Mouse (Mus musculus): ENCODE results near the gene Mrpl22. TPM values are rescaled to one million over a fixed set of nuclear protein-coding genes. Genes with fewer than 3 reads are reported as not detected.
A peak's percentile ranks its signal among the peaks of the same experiment; 100 is the strongest.

The Mrpl22 gene
- polyA plus RNA-seq (2012; rRNA removed) = 62.0 and 66.5 TPM in 2 replicates

- no peaks in the 10 kb centered on the region for H3K27me3 ChIP-seq (ENCODE audit: control insufficient read depth, insufficient read depth, low read length)
- H3K4me1 ChIP-seq (ENCODE audit: control insufficient read depth, insufficient read depth, low read length) = no peaks in the 10 kb centered on the region; the same call in 1 of the 2 replicates
- peak within 1 kb of the TSS; percentile 80 for H3K4me3 ChIP-seq (replicated peaks; ENCODE audit: insufficient read depth, low read depth, low read length)
- under 1% methylated on average over 34 of the region's 34 CpGs for WGBS
- DNase-seq = peak; percentile 94 to 96
- no peak within 1 kb of the TSS for H3K27ac ChIP-seq (ENCODE audit: insufficient read depth, low read length)
- peak; percentile 82; the same call in 1 of the 2 replicates for TF ChIP-seq POLR2A (IDR thresholded peaks at IDR 0.05; ENCODE audit: borderline replicate concordance, insufficient read depth, low read length)
- no peak for TF ChIP-seq CTCF (IDR thresholded peaks at IDR 0.05; ENCODE audit: borderline replicate concordance, insufficient read depth, low read depth, low read length)
These were observed at the start of gene Mrpl22 for GRCm38 (mm10) chr11:58171459-58172091. Gene Mrpl22, plus strand, starts transcription at chr11:58171661.

DNA sequence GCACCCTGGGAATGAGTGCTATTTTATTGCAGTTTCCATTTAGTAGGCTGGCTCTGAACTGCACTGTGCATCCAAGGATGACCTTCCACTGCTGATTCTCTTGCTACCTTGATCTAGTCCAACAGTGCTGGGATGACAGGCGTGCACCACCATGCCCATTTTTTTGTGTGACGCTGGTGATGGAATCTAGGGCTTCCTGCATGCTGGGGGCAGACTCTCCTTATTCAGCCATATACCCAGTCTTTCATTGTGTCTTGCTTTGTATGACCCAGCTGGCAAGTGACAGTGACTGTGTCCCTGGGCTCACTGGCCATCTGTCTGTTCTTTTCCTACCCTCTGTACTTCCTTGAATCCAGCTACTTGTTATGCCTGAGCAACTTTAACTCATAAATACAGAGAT lies 47.8 kb upstream of the Mrpl22 start:
- WGBS = 11% methylated on average over 2 of the region's 2 CpGs
- no peak for TF ChIP-seq POLR2A (IDR thresholded peaks at IDR 0.05; ENCODE audit: borderline replicate concordance, insufficient read depth, low read length)
- TF ChIP-seq CTCF (IDR thresholded peaks at IDR 0.05; ENCODE audit: borderline replicate concordance, insufficient read depth, low read depth, low read length) = no peak
- Histone ChIP-seq H3K27me3 (ENCODE audit: control insufficient read depth, insufficient read depth, low read length) (no peaks in the 10 kb centered on the region), H3K4me3 (replicated peaks; ENCODE audit: insufficient read depth, low read depth, low read length) (no peak overlapping the region), H3K27ac (ENCODE audit: insufficient read depth, low read length) (peak overlapping the region; percentile 82), H3K4me1 (ENCODE audit: control insufficient read depth, insufficient read depth, low read length) (peaks cover 18% of the 10 kb centered on the region)
- DNase-seq = peak; percentile 49 to 68

DNA sequence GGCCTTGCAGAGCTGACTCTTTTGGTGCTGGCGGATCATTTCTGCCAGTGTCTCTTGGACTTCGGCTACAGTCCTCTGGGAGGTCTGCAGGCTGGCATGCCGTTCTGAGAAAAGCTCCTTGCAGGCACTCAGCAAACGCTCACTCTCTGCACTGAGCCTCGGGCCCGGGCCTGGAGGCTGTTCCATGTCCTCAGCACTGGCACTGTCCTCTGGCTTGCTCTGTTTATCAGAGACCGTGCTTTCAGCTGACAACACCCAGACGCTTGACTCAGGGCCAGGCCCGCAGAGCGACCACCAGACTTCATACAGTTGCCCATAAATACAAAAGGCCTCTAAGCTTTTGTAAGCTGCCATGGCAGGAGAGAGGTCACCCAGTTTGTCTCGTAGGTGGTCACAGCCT lies 46.4 kb upstream of the Mrpl22 start:
- TF ChIP-seq POLR2A (IDR thresholded peaks at IDR 0.05; ENCODE audit: borderline replicate concordance, insufficient read depth, low read length) = no peak
- TF ChIP-seq CTCF (IDR thresholded peaks at IDR 0.05; ENCODE audit: borderline replicate concordance, insufficient read depth, low read depth, low read length) = no peak
- WGBS = 57% methylated on average over 11 of the region's 11 CpGs
- DNase-seq = no peak
- Histone ChIP-seq H3K27me3 (ENCODE audit: control insufficient read depth, insufficient read depth, low read length) (no peaks in the 10 kb centered on the region), H3K4me1 (ENCODE audit: control insufficient read depth, insufficient read depth, low read length) (peaks cover 18% of the 10 kb centered on the region), H3K27ac (ENCODE audit: insufficient read depth, low read length) (no peak overlapping the region), H3K4me3 (replicated peaks; ENCODE audit: insufficient read depth, low read depth, low read length) (no peak overlapping the region)

DNA sequence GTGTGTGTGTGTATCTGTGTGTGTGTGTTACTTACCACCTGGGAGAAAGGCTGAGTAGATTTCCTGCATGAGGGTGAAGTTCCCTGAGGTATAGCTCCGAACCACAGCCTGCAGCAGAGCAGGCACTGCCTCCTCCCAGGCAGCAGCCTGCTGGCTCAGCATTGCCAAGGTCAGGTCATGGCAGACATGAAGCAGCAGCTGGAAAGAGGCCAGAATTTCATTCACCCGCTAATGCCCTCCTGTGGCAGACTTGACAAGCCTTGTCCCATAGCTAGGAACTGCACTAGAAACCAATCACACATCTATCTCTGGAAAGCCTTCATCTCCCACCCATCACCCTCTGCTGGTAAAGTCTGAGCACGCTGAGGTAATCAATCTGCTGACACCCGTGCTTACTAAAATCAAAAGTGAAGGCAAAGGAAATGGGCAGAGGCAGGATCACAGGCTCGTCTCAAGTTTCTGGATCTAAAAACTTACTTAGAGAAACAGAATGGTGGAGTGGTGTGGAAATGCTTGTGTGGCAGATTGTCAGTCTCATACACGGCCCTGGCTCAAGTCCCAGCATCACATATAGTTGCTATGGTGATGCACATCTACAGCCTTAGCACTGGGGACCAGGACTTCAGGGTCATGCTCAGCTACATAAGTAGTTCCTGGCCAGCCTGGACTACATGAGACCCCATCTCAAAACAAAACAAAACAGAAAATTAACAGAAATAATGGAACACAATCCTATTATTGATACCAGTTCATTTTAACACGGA lies 44.9 kb upstream of the Mrpl22 start:
- Histone ChIP-seq H3K4me3 (replicated peaks; ENCODE audit: insufficient read depth, low read depth, low read length) (no peak overlapping the region), H3K27ac (ENCODE audit: insufficient read depth, low read length) (peak overlapping the region; percentile 41; the same call in 1 of the 2 replicates), H3K27me3 (ENCODE audit: control insufficient read depth, insufficient read depth, low read length) (no peaks in the 10 kb centered on the region), H3K4me1 (ENCODE audit: control insufficient read depth, insufficient read depth, low read length) (peaks cover 18% of the 10 kb centered on the region)
- TF ChIP-seq CTCF (IDR thresholded peaks at IDR 0.05; ENCODE audit: borderline replicate concordance, insufficient read depth, low read depth, low read length) (peak; percentile 37; the same call in 1 of the 2 replicates), POLR2A (IDR thresholded peaks at IDR 0.05; ENCODE audit: borderline replicate concordance, insufficient read depth, low read length) (no peak)
- WGBS = 28% methylated on average over 7 of the region's 7 CpGs
- peak; percentile 68 to 80 for DNase-seq

DNA sequence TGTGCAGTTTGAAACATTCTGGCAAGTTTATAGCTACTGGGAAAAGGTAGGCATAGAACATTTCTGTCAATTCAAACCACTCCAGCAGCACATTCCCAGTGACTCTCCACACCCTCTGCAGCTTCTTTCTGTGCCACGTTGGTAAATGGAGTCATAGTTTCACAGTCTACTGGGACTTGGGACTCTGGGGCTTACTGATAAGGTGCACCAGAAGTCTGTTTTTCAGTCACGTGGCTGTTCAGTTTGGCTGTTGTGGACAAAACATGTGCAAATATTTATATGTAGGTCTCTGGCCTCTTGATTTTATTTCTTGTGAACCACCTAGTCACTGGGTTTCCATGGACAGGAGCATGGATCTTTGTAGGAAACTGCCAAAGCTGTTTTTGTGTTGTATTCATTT lies 43.9 kb upstream of the Mrpl22 start:
- H3K27ac ChIP-seq (ENCODE audit: insufficient read depth, low read length) = no peak overlapping the region

GRCm38 (mm10) chr11:58129302-58129843 lies 42.1 kb upstream of the Mrpl22 start:
- no peaks in the 10 kb centered on the region for H3K27me3 ChIP-seq (ENCODE audit: control insufficient read depth, insufficient read depth, low read length)
- no peak for DNase-seq
- H3K4me3 ChIP-seq (replicated peaks; ENCODE audit: insufficient read depth, low read depth, low read length) = no peak overlapping the region
- no peak for TF ChIP-seq POLR2A (IDR thresholded peaks at IDR 0.05; ENCODE audit: borderline replicate concordance, insufficient read depth, low read length)
- no peak for TF ChIP-seq CTCF (IDR thresholded peaks at IDR 0.05; ENCODE audit: borderline replicate concordance, insufficient read depth, low read depth, low read length)
- H3K27ac ChIP-seq (ENCODE audit: insufficient read depth, low read length) = no peak overlapping the region
- peaks cover 7% of the 10 kb centered on the region for H3K4me1 ChIP-seq (ENCODE audit: control insufficient read depth, insufficient read depth, low read length)
- WGBS = 89% methylated on average over 6 of the region's 6 CpGs

More for the DNA sequence above, 43.9 kb upstream of the Mrpl22 start:
- Histone ChIP-seq H3K4me1 (ENCODE audit: control insufficient read depth, insufficient read depth, low read length) (peaks cover 18% of the 10 kb centered on the region), H3K4me3 (replicated peaks; ENCODE audit: insufficient read depth, low read depth, low read length) (no peak overlapping the region), H3K27me3 (ENCODE audit: control insufficient read depth, insufficient read depth, low read length) (no peaks in the 10 kb centered on the region)
- no peak for DNase-seq
- TF ChIP-seq CTCF (IDR thresholded peaks at IDR 0.05; ENCODE audit: borderline replicate concordance, insufficient read depth, low read depth, low read length) = no peak
- no peak for TF ChIP-seq POLR2A (IDR thresholded peaks at IDR 0.05; ENCODE audit: borderline replicate concordance, insufficient read depth, low read length)
- 89% methylated on average over 2 of the region's 2 CpGs for WGBS

- TF ChIP-seq CTCF (IDR thresholded peaks at IDR 0.05; ENCODE audit: borderline replicate concordance, insufficient read depth, low read depth, low read length) = no peak
- Histone ChIP-seq H3K27me3 (ENCODE audit: control insufficient read depth, insufficient read depth, low read length) (no peaks in the 10 kb centered on the region), H3K4me1 (ENCODE audit: control insufficient read depth, insufficient read depth, low read length) (no peaks in the 10 kb centered on the region), H3K27ac (ENCODE audit: insufficient read depth, low read length) (no peak overlapping the region), H3K4me3 (replicated peaks; ENCODE audit: insufficient read depth, low read depth, low read length) (no peak overlapping the region)
- WGBS = 94% methylated on average over 3 of the region's 3 CpGs
- no peak for DNase-seq
These were observed 39.4 kb upstream of the Mrpl22 start for GRCm38 (mm10) chr11:58132026-58132425.
